Mouse (Mus musculus): ENCODE results near the gene Ubtf.
"Not testable (repeated sequence)": the region's sequence is repeated elsewhere in the genome, so short reads cannot be mapped to it uniquely, and the experiment has no call there.

Ubtf gene

DNA sequence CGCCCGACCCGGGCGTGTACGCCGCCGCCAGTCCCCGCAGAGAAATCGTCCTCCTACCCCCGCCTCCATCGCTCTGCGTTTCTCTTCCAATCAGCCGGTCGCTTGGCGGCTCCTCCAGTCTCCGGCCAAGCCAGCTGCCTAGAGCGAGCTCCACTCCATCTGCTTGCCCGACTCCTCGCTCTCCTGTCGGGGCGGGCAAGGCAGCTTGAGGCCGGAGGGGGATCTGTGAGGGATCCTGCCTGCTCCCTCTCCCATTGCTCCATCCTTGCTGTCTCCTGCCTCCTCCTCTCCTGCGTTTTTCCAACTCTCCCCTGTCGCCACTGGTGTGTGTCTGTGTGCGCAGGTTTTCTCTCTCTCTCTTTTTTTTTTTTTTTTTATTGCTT, at the start of gene Ubtf:
TSS of gene Ubtf (minus strand) at position 333 of the 383 bp plus-strand sequence.
- peak; percentile 84 for DNase-seq (ENCODE audit: low spot score)

DNA sequence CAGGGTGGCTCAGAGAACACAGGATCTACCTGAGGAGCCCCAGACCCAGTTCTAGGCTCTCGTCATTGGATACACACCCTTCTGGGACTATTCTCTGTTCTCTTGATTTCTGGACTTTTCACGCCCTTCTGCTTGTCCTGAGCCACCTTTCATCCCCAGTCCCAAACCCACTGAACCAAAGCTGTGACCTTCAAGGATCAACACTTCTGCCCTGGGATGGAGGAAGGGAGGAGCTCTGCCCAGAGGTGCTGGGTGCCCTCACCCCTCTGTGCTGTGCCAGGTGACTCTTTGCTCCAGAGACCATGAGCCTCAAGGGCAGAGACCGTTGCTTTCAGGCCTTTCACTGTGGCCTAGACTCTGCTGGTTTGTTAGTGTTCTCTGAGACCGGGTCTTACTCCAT, 49.7 kb upstream of the Ubtf start:
- DNase-seq (ENCODE audit: low spot score): no peak

DNA sequence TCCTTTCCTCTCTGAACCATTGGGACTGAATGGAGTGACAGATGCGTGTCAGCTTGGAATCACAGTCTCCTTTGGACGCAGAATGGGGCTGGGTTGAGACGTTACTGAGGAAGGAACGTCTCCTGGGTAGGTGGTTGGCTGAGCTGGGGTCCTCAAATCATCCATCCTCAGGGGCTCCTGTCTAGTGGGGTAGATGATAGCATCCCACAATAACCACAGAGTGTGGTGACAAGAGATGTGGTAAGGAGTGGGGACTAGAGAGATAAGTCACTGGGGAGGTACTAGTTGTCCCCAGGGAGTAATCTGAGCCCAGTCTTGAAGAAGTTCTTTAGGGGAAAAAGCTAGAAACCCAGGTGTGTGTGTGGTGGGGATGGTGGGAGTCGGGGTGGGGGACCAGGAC, 48.8 kb upstream of the Ubtf start:
- no peak for DNase-seq (ENCODE audit: low spot score)

DNA sequence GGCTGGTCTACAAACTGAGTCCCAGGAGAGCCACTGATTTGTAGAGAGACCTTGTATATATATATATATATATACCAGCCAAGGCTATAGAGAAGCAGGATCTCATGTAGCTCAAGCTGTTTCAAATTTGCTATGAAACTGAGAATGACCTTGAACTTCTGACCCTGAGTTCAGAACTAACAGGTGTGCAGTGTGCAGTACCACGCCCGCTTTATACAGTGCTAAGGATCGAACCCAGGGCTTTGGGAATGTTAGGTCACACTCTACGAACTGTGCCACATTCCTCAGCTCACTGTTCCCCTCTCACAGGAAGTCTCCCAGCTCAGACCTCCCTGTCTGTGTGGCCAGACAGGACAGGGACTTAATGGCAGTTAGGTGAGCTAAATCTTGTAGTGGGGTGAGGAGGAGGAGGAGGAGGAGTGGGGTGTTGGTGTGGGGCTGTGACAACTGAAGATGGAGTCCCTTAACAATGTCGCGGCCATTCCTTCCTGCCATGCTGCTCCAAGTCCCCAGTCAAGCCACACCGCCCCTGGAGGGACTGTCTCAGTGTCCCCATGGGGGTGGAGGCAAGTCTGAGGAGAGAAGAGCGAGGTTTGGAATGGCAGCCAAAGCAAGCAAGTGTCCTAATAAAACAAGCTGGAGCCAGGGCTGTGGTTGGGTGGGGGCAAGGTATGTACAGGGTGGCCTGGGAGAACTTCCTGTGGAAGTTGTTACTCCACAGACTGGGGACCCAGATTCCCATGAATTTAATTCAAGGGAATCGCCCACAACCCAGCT, 48.1 kb upstream of the Ubtf start:
- DNase-seq (ENCODE audit: low spot score): no peak

DNA sequence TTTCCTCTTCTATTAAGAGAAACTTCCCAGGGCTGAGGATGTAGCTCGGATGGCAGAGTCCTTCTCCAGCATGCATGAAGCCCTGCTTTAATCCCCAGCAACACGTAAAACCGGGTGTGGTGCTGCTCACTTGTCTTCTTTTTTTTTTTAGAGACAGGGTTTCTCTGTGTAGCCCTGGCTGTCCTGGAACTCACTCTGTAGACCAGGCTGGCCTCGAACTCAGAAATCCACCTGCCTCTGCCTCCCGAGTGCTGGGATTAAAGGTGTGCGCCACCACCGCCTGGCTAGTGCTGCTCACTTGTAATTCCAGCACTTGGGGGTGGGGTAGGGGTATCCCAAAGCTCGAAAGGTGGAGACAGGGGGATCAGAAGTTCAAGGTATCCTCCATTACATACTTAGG, 46.6 kb upstream of the Ubtf start, which contains the start of gene Slc4a1:
TSS of gene Slc4a1 (minus strand) at position 101 of the 400 bp plus-strand sequence.
- DNase-seq (ENCODE audit: low spot score): not testable (repeated sequence)

DNA sequence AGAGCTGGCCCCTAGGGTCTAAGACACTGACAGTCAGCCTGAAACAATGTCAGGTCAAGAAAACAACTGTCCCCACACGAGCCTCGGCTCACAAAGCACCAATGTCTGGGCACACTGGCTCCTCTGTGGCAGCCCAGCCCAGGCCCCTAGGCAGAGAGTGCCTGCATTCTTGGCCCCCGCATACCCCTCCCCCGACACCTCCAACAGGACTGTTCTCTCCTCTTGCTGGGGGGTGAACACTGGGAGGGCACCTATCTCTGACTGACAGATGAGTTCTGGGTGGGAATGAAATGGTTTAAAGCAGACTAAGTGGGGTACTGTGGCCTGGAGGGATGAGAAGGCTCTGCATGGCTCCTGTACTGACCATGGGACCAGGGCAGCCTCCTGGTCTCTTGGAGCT, 46.2 kb upstream of the Ubtf start:
- DNase-seq (ENCODE audit: low spot score): no peak

DNA sequence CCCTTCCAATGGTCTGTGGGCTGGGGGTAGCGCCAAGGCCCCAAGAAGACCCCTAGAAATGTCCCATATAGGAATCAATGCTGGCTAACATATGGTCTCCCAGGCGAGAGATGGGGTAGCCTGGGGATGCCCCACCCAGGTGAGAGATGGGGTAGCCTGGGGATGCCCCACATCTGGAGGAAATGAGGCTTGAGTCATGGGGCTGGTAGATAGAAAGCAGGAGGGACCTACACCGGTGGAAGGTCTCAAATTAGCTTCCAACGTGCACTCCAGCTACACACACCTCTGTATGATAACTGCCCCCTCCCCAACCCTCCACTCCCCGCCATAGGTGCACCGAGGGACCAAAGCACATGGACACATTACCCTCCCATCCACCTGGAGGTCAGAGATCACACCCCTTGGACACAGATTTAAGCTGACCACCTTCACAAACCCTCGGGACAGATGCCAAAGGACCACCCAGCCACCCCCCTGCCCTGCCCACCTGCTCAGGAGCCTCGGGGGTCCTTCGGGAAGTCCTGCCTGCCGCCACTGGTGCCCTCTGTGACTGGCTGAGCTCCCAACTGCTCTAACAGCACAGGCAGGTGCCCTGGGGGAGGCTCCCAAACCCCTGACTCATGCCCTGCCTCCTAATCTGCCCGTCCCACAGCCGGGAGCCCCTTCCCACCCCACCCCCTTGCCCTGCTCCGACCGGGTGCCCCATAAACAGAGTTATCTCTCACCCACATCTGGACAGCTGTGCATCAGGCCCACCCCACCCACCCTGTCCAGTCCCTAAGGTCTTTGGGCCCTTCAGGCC, 45.2 kb upstream of the Ubtf start:
- no peak for DNase-seq (ENCODE audit: low spot score)

DNA sequence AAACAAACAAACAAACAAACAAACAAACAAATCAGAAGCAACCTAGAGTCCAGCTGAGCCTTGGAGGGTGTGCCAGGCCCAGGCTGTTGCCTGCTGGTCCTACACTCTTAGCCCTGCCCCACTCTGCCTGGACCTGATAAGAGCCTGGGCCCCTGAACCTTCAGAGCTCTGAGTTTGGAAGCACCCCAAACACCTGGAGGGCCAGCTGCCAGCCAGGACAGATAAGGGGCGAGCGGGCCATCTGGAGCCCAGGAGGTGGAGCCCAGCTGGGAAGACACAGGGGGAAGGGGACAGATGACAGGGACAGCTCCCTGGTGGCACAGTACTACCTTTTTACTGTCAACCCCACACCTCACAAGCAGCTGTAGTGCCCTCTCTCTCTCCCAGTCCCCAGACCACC, 44.1 kb upstream of the Ubtf start:
- no peak for DNase-seq (ENCODE audit: low spot score)

DNA sequence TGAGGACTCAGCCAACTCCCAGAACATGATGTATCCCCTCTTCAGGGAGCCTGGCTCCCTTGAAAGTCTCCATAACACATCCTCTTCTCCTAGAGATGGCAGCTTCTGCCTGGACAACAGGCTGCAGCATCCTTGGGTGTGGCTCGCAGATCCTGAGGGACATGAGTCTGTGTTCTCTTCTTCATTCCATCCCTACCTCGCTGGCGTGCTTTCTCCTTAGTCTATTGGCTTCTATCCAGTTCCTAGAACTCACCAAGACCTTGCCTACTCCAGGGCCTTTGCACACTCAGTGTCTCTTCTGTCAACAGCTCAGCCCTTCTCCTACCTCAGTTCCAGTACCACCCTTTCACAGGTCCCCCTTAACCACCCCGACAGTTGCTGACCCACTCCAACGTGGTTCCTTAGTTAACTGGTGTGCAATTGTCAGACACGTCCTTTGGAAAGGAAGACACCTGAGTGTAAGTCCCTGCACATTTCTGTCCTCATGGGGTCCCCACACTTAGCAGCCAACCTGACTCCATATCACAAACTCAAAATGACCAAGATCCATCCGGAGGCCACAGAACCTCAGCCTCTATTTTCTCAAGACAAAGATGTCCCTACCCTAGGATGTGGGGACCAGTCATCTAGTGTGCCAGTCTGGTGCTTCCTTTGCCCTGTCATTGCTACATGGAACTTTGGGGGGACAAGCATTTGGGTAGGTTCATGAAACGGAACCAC, 42.4 kb upstream of the Ubtf start:
- no peak for DNase-seq (ENCODE audit: low spot score)

DNA sequence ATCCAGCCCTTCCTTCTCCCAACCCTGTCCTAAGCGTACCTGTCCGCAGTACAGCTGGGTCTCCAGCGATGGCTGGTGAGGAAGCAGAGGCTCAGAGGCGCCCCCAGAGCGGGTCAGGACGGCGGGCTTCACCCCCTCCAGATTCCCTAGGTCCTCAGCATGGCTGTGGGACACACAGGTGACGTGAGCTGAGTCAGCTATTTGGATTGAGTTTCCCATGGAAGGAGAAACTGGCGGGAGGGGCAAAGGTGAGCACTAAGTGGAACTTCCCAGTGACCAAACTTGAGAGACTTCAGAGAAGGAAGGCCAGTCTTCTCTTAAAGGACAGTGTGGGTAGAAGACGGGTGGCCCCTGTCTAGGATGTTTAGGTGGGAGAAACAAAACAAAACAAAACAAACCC, 38.8 kb upstream of the Ubtf start:
- DNase-seq (ENCODE audit: low spot score): no peak

DNA sequence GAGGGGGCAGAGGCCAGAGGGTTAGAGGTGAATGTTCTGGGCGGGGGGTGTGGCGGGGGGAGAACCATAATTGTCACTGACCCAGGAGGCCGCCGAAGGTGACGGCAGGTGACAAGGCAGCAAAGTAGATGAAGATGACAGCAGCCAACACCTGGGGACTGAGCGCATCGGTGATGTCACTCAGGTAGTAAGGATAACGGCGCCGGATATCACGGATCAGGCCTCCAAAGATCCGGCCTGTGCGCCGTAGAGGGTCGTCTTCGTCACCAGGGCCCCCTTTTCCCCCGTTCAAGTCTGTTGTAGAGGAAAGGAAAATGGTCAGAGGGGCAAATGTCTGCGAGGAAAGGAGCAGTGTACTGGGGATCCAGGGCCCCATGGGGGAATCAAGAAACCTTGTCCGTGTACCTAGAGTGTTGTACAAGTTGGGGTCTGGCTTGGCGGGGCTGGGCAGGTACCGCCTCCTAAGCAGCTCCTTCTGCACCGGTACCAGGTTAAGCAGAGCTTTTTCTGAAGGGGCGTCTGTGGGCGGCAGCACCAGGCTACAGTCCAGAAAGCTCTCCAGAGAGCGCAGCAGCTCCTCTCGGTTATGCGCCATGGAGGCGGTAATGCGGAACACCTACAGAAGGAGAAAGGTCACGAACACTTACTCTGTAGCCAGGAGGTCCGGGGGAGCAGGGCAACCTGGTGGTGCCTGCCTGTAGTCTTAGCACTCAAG, 37.3 kb upstream of the Ubtf start:
- no peak for DNase-seq (ENCODE audit: low spot score)

DNA sequence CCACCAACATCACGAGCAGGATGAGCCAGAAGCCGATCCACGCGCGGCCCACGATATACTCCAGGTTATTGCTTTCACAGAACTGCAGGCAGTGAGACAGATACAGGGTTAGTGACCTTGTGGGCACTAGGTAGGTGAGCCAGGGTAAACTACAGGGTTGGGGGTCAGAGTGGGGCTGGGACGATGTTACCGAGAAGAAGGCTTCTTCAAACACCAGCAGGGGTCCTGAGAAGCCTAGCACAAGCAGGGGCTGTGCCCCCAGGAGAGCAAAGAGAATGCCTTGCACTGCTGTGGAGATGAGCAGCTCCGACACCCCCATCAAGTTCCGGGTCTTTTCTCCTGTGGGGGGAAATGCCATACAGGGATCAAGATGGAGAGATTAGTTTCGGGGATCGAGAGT, 36.6 kb upstream of the Ubtf start:
- no peak for DNase-seq (ENCODE audit: low spot score)

DNA sequence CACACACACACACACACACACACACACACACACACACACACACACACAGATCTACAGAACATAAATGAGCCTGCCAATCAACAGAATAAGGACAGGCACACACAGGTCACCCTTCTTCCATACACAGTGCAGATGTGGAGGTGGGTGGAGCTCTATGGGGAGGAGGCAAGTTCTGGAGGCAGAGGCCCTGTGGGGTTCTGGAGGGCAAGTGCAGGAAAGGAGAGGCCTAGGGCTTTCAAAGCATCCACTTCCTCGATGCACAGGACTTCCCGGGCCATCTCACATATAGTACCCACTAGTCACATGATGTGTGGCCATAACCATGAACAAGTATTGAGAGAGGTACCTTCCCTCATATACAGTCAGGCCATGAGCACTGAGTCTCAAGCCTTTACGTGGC, 36.0 kb upstream of the Ubtf start:
- DNase-seq (ENCODE audit: low spot score): no peak

DNA sequence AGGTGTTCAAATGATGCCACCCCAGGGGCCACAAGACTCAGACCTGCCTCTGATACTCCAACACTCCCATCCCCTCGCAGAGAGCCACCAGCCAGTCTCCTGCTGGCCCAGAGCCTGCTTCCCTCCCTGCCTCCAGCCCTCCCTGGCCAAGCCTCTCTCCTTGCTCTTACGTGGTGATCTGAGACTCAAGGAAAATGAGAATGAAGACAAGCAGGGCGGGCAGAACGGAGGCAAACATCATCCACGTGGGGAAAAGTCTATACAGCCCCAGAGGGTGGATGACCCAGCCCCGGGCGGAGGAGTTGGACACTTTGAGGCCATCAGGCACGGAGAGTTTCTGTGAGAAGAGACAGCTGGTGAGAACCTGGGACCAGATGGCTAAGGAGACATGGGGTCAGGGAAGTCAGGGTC, 33.5 kb upstream of the Ubtf start:
- DNase-seq (ENCODE audit: low spot score): no peak

DNA sequence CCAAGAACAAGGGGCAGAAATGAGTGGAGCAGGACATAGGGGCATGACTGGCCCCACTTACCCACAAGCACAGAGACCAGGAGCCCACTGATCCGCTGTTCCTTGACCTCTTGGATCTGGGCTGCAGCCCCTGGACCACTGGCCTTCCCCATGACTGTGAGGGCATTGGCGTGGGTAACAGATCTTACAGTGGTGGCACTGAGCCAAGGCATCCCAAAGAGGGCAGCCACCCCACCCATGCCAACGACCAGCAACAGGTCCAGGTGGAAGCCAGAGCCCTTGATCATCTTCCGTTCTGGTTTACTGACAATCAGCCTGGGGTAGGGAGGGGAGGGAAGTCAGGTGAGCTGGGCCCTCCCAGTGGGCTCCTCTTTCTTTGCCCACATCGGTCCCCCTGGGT, 32.8 kb upstream of the Ubtf start:
- no peak for DNase-seq (ENCODE audit: low spot score)

DNA sequence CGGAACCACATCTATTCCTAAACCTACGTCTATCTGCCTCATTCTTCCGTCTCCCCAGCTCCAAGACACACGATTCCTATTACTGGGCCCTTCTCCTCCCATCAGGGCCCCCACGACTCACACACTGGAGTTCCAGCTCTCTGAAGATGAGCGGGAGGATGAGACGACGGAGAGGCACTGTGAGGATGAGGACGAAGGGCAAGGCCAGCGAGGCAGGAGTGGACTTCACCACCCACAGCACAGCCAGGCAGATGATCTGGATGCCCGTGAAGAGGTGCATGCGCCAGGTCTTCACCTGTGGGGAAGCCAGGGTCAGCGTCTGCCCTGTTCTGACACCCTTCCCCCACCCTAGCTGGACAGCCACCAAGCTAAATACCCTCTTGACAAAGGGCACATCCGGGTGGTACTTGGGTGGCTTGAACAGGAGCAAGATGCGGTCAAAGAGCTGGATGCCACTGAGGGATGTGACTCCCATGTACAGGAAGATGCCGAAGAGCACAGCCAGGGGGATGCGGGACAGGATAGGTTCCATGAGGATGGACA, 31.5 kb upstream of the Ubtf start:
- no peak for DNase-seq (ENCODE audit: low spot score)

DNA sequence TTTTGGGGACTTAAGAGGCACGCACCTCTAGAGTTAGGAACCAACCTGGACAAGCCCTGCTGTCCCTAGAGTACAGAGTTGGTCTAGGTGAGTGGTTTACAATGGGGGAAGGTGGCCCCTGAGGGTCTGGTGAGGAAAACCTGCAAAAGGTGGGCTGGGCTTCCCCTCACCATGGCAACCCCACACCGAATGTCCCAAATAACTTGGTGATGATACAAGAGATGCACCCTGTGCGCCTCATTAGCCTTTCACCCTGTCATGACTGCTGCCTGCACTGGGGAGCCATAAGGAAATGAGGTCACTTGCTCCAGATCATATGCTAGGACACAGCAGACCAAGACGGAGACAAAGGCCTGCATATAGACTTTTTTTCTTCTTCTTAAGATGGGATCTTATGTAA, 30.9 kb upstream of the Ubtf start:
- DNase-seq (ENCODE audit: low spot score): peak; percentile 41

DNA sequence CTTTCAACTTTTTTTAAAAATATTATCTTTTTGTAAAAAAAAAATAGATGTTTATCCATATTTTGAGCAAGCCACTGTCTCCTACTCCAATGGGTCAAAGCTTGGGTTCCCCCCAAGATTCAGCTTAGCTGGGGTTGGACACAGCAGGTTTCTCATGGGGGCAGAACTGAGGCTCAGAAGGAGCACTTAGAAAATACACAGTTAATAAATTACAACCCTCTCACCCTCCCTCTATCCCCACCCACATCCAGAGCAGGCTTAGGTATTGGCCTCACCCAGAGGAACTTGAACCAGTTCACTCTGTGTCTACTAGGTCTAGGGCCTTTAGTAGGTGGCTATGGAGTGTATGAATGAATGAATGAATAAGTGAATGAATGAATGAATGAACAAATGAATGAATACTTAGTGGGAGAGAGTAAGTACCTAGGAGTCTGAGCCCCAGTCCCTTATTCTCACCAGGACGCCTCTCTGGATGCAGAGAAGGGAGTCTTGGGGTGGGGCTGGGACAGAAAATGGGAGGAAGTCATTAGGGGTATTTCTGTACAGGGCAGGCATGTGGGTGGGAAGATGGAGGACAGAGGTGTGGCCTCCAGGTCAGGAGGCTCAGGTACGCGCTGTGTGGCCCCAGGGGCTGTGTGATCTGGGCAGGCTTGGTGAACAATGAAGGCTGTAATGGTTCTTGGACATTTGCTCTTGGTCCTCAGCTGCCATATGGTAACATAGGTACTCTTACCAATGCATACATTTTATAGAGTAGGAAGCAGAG, 29.8 kb upstream of the Ubtf start:
- no peak for DNase-seq (ENCODE audit: low spot score)

DNA sequence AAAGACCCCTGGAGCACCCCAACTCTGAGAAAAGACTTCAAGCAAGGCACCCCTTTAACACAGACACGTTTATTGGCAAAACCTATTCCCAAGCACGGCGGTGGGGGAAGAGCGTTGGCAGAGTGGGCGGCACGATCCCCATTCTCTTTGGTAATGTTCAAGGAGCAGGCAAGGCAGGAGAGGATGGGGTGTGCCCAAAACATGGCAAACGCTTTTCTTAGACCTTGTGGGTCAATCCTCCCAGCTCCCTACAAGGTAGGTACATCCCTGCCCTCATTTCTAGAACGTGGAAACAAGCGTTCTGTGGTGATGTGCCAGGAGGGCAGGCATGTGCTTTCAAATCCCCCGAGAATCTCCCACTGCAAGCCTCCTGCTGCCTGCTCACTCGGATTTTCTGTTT, 29.2 kb upstream of the Ubtf start:
- no peak for DNase-seq (ENCODE audit: low spot score)

DNA sequence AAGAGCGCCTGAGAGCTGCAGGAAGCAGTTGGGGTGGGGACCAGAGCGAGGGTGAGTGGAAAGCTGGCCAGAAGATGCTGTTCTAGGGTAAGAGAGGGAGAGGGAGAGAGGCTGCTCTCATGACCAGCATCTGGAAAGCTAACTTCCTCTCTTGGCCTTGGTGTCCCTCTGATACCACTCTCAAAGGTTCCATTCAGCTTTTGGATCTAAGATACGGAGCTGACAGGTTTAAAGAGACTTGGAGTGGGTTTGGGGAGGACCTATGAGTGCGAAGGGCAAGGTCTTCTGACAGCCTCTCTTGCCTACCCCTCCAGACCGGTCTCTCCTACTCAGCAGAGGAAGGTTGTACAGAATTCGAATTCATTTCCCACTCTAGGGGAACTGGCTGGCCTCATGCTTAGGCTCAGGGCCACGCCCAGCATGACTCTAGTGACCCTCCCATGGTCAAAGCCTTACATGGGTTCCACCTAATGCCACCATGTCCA, 28.6 kb upstream of the Ubtf start:
- no peak for DNase-seq (ENCODE audit: low spot score)

DNA sequence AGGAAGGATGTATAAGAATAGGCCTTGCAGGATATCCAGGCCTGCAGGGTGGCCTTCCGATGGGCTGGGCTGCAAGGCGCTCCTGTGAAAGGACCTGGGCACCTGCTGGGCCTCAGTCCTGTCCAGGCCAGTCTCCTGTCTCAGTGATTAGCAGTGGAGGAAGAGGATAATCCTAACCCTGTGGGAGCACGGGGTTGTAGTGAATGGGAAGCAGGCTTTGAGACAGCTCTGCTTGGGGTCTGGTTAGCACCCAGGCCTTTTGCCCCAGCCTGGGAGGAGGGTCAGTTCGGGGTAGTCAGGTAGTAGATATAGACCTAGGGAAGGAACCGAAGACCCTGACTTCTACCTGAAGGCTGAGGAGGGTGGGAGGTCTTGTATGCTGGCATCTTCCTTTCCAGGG, 28.1 kb upstream of the Ubtf start:
- no peak for DNase-seq (ENCODE audit: low spot score)

Measured in retina, embryonic 14.5 days (tissue).